Mouse (Mus musculus) heart, postnatal 0 days (tissue): ENCODE data around the gene Inpp5f. TPM values are rescaled to one million over a fixed set of nuclear protein-coding genes. Genes with fewer than 3 reads are reported as not detected.
"Not testable (repeated sequence)": the region's sequence is repeated elsewhere in the genome, so short reads cannot be mapped to it uniquely, and the experiment has no call there.

Source experiments
- ATAC-seq: fragments of 200-750 bp; cut with Nextera tagmentation; 2 replicates; pipeline ENCODE4 v1.8.0; 2017; ENCODE audit warnings: low read depth, moderate number of reproducible peaks, moderate library complexity; ENCODE audit not compliant: insufficient read depth
- DNase-seq: peaks from one replicate; pipeline ENCODE4 v3.0.0-alpha.2; 2016; ENCODE audit warnings: low spot score
- H3K27ac ChIP-seq: fragments of 300-500 bp; sonication (generic); 2 replicates; pipeline ENCODE4 v1.5.1; 2014; ENCODE audit warnings: low read depth, mild to moderate bottlenecking
- H3K27me3 ChIP-seq: fragments of 300-500 bp; sonication (generic); 2 replicates; pipeline ENCODE4 v1.6.1; 2014; ENCODE audit warnings: low read length, mixed read lengths; ENCODE audit not compliant: control insufficient read depth, insufficient read depth
- H3K36me3 ChIP-seq: fragments of 300-500 bp; sonication (generic); replicated peaks from 2 replicates; pipeline ENCODE4 v1.6.1; 2014; ENCODE audit warnings: low read length, mixed read lengths; ENCODE audit not compliant: control insufficient read depth, insufficient read depth
- H3K4me1 ChIP-seq: fragments of 300-500 bp; sonication (generic); 2 replicates; pipeline ENCODE4 v1.6.1; 2014; ENCODE audit warnings: antibody characterized with exemption; ENCODE audit not compliant: control insufficient read depth, insufficient read depth
- H3K4me2 ChIP-seq: fragments of 300-500 bp; sonication (generic); 2 replicates; pipeline ENCODE4 v1.6.1; 2014; ENCODE audit warnings: low read depth, mild to moderate bottlenecking, low read length, moderate library complexity
- H3K4me3 ChIP-seq: fragments of 300-500 bp; sonication (generic); 2 replicates; pipeline ENCODE4 v1.5.1; 2014; ENCODE audit warnings: low read depth, low read length
- H3K9ac ChIP-seq: fragments of 300-500 bp; sonication (generic); replicated peaks from 2 replicates; pipeline ENCODE4 v1.6.1; 2014; ENCODE audit warnings: low read depth, low read length, mixed read lengths
- H3K9me3 ChIP-seq: fragments of 300-500 bp; sonication (generic); replicated peaks from 2 replicates; pipeline ENCODE4 v1.6.1; 2016; ENCODE audit warnings: low read length; ENCODE audit not compliant: control insufficient read depth
- CTCF ChIP-seq: IDR thresholded peaks from 2 replicates; pipeline ENCODE4 v1.5.1; 2016; ENCODE audit warnings: antibody characterized with exemption, control low read depth, low read depth
- EP300 ChIP-seq: IDR thresholded peaks from 2 replicates; pipeline ENCODE4 v1.6.1; 2016; ENCODE audit warnings: antibody characterized with exemption, low read depth
- WGBS: fragments of 180-500 bp; shearing (Covaris S2); extraction: QIAGEN DNeasy Blood & Tissue Kit; methylation state at CpG from one replicate; pipeline ENCODE4 v1.1.7; 2014; 5-methylcytosine and 5-hydroxymethylcytosine counted together
- polyA plus RNA-seq: library from polyadenylated mRNA; unstranded; fragments of >200 nt; fragmentation: Nextera tagmentation; extraction: Ambion mirVana; gene quantifications from 2 replicates; pipeline ENCODE4 v1.2.1, GENCODE M21; 2015
- total RNA-seq: library from RNA; depleted of rRNA; stranded (reverse); fragments of >200 nt; gene quantifications from 2 replicates; pipeline ENCODE4 v1.2.3, GENCODE M21; 2014; ENCODE audit warnings: low replicate concordance

Inpp5f gene
- total and polyA plus RNA-seq, 2 experiments from 2014 or later, result 4.8 to 5.3 TPM

GRCm38 (mm10) chr7:128599072-128599471, 12.1 kb upstream of the Inpp5f start:
- Histone ChIP-seq H3K27me3 (no peaks in the 10 kb centered on the region), H3K9me3 (0 out of 2 replicates have a peak, but pooled peaks cover 6% of the 10 kb centered on the region)
- TF ChIP-seq CTCF, result no peak
- no peak for TF ChIP-seq EP300

GRCm38 (mm10) chr7:128601826-128602225, 9.3 kb upstream of the Inpp5f start:
- Histone ChIP-seq H3K4me2 (no peak overlapping the region), H3K9me3 (no peaks in the 10 kb centered on the region), H3K4me3 (no peak overlapping the region), H3K27ac (no peak overlapping the region), H3K27me3 (no peaks in the 10 kb centered on the region), H3K36me3 (no peaks in the 10 kb centered on the region), H3K4me1 (no peaks in the 10 kb centered on the region), H3K9ac (no peak overlapping the region)
- DNase-seq, result no peak
- no peak for ATAC-seq
- TF ChIP-seq CTCF (no peak), EP300 (no peak)
- WGBS, result 79% methylated on average over 5 of the region's 5 CpGs

More at GRCm38 (mm10) chr7:128599072-128599471, 12.1 kb upstream of the Inpp5f start:
- H3K9ac ChIP-seq, result no peak overlapping the region
- H3K4me1 ChIP-seq, result no peaks in the 10 kb centered on the region
- DNase-seq, result no peak
- H3K4me3 ChIP-seq, result no peak overlapping the region
- no peak overlapping the region for H3K4me2 ChIP-seq
- no peak overlapping the region for H3K27ac ChIP-seq
- WGBS, result 64% methylated on average over 5 of the region's 5 CpGs
- H3K36me3 ChIP-seq, result no peaks in the 10 kb centered on the region
- ATAC-seq, result no peak

GRCm38 (mm10) chr7:128609936-128610335, 1.2 kb upstream of the Inpp5f start:
- not testable (repeated sequence) for H3K36me3 ChIP-seq, H3K9ac ChIP-seq, ATAC-seq, H3K27ac ChIP-seq, H3K4me3 ChIP-seq, H3K4me2 ChIP-seq, H3K27me3 ChIP-seq, H3K9me3 ChIP-seq, DNase-seq, H3K4me1 ChIP-seq
- 97% methylated on average over 7 of the region's 9 CpGs for WGBS

GRCm38 (mm10) chr7:128610490-128610889, 638 bp upstream of the Inpp5f start:
- Histone ChIP-seq H3K4me1 (no peaks in the 10 kb centered on the region), H3K9me3 (no peaks in the 10 kb centered on the region), H3K27me3 (no peaks in the 10 kb centered on the region), H3K4me2 (peak overlapping the region; percentile 92), H3K4me3 (peak overlapping the region; percentile 71), H3K9ac (peak overlapping the region; percentile 42), H3K36me3 (no peaks in the 10 kb centered on the region), H3K27ac (peak overlapping the region; percentile 58)
- no peak for DNase-seq
- TF ChIP-seq EP300 (no peak), CTCF (no peak)
- ATAC-seq, result no peak
- WGBS, result 86% methylated on average over 6 of the region's 6 CpGs

- Histone ChIP-seq H3K36me3 (no peaks in the 10 kb centered on the region), H3K9me3 (no peaks in the 10 kb centered on the region), H3K4me2 (peak overlapping the region; percentile 92), H3K9ac (peak overlapping the region; percentile 69), H3K4me1 (no peaks in the 10 kb centered on the region), H3K27ac (peak overlapping the region; percentile 68), H3K27me3 (no peaks in the 10 kb centered on the region), H3K4me3 (peak overlapping the region; percentile 71)
- DNase-seq, result no peak
- no peak for ATAC-seq
- 19% methylated on average over 22 of the region's 22 CpGs for WGBS
- TF ChIP-seq CTCF (no peak), EP300 (no peak)
Measured at GRCm38 (mm10) chr7:128611799-128612411, 777 bp downstream of the Inpp5f start.
